Mouse (Mus musculus) kidney, adult 9 months (tissue): ENCODE data around the gene Map3k12.

Experiments
- DNase-seq: peaks from one replicate; pipeline ENCODE4 v3.0.0; 2022

Map3k12 gene

DNA sequence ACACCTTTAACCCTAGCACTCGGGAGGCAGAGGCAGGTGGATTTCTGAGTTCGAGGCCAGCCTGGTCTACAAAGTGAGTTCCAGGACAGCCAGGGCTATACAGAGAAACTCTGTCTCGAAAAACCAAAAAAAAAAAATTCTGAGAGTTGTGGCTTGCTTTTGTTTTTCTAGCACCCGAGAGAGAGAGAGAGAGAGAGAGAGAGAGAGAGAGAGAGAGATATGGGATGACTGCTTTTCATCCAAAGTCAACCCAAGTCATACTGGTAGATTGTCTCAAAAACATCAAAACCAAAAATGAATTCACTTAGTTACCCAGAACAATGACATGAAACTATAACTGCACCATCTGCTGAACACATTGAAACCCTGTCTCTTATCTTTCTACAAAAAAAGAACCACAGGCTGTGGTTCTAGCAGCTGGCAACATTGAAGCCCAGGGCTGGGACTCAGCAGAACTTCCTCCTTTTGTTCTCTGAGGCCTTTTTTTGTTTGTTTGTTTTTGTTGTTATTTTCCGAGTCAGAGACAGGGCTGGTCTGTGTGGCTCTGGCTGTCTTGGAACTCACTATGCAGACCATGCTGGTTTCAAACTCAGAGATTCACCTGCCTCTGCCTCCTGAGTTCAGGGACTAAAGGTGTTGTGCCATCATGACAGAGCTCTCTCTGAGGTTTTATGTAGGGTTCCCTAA lies 58.7 kb downstream of the Map3k12 start:
- no peak for DNase-seq

DNA sequence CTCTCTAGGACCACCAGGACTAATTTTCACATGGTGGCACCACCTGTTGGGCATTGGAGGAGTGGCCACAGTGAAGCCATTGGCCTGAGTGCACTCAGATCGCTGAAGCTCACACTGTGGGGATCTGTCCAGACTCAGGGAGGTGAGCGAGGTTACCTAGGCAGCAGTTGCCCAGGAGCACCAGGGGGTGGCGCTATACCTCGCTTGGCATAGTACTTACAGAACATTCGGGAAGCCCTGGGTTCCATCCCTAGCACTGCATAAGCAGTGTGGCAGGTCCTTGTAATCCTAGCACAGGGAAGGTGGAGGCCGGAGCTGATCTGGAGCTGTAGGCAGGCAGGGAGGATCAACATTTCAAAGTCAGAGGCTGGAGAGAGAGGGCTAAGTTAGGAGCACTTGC lies 60.9 kb downstream of the Map3k12 start:
- DNase-seq, result peak; percentile 33

DNA sequence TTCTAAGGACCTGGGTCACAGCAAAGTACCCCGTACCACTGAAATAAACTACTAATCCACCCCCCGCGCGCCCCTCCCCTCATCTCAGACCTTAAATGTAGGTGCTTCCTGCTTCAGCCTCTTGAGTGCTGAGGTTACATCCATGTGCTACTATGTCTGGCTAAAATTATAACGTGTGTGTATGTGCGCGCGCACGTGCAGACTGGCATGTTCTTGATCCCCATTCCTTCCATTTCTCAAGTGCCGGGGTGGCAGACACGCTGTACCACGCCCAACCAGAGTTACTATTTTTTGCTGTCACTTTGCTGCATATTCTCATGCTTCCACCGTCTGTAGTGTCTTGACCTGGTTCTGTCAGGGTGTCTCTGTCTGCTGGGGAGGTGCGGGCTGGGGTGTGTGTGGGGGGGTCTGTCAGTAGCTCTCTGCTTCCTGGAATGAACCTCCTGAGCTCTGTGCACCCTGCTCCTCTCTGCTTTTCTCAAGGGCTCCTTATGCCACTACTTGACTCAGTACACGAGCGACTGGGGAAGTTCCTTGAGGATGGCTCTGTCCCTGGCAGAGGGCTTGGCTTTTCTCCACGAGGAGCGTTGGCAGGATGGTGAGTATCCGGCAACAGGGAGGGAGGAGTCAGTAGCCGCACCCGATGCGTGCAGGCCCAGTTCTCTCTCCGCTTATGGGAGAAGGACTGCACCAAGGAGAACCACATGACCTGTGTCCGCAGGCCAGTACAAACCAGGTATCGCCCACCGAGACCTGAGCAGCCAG lies 65.0 kb downstream of the Map3k12 start:
- no peak for DNase-seq

DNA sequence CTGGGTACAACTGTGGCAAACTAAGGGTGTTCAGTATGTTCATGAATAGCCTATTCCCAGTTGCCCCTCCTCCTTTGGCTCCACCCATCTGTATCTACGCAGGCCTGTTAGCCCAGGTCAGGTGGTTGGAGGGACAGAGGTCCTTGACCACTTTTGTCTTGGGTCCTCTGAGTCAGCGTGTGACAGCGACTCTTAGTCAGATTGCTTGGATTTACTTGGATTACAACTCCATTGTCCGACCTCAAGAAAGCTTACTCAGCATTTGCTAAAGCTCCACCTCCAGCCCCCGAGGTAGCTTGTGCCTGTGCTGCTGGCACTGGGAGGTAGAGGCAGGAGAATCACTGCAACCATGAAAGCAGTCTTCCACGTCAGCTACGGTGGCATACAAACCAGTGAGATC lies 65.9 kb downstream of the Map3k12 start:
- DNase-seq, result peak; percentile 64

DNA sequence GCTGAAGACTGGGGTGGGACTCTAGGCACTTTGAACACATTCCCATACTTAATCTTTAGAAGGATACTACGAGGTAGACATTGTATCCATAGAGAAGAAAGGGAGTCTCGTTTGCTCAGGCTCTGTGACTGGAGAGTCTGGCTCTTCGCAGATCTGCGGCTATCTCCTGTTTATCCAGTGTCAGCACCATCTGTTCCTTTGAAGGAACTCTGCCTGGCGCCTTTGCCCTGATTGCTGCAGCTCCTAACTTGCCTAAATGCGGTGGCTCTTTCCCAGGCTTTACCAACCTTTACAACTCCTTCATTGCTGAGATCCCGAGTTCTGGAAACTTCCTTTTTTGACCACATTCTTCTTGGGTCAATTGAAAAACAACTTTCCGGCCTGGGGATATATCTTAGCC lies 67.5 kb downstream of the Map3k12 start:
- DNase-seq, result no peak
